Mouse (Mus musculus) midbrain, embryonic 16.5 days (tissue): ENCODE measurements around the gene Src. TPM values are rescaled to one million over a fixed set of nuclear protein-coding genes. Genes with fewer than 3 reads are reported as not detected.

Source experiments
- ATAC-seq: fragments of 200-750 bp; cut with Nextera tagmentation; 2 replicates; pipeline ENCODE4 v1.8.0; 2017; ENCODE audit warnings: moderate TSS enrichment
- H3K27ac ChIP-seq: fragments of 300-500 bp; sonication (generic); 2 replicates; pipeline ENCODE4 v1.5.1; 2014; ENCODE audit warnings: mild to moderate bottlenecking, low read length, mixed read lengths
- H3K27me3 ChIP-seq: fragments of 300-500 bp; sonication (generic); 2 replicates; pipeline ENCODE4 v1.6.1; 2014; ENCODE audit warnings: low read depth, low read length, mixed read lengths; ENCODE audit not compliant: control insufficient read depth, insufficient read depth
- H3K36me3 ChIP-seq: fragments of 300-500 bp; sonication (generic); 2 replicates; pipeline ENCODE4 v1.6.1; 2014; ENCODE audit warnings: mild to moderate bottlenecking, low read length, moderate library complexity, mixed read lengths; ENCODE audit not compliant: control insufficient read depth, insufficient read depth
- H3K4me1 ChIP-seq: fragments of 300-500 bp; sonication (generic); 2 replicates; pipeline ENCODE4 v1.6.1; 2014; ENCODE audit warnings: mild to moderate bottlenecking, low read length, mixed read lengths; ENCODE audit not compliant: control insufficient read depth, insufficient read depth
- H3K4me2 ChIP-seq: fragments of 300-500 bp; sonication (generic); 2 replicates; pipeline ENCODE4 v1.6.1; 2014; ENCODE audit warnings: mild to moderate bottlenecking, low read length, mixed read lengths
- H3K4me3 ChIP-seq: fragments of 300-500 bp; sonication (generic); 2 replicates; pipeline ENCODE4 v1.5.1; 2014; ENCODE audit warnings: low read depth, mild to moderate bottlenecking, low read length, moderate library complexity, mixed read lengths
- H3K9ac ChIP-seq: fragments of 300-500 bp; sonication (generic); 2 replicates; pipeline ENCODE4 v1.6.1; 2014; ENCODE audit warnings: low read depth, low read length, mixed read lengths
- H3K9me3 ChIP-seq: fragments of 300-500 bp; sonication (generic); replicated peaks from 2 replicates; pipeline ENCODE4 v1.6.1; 2014; ENCODE audit warnings: mild to moderate bottlenecking, low read length, mixed read lengths; ENCODE audit not compliant: control insufficient read depth, poor library complexity, severe bottlenecking
- WGBS: fragments of 180-500 bp; shearing (Covaris S2); extraction: QIAGEN DNeasy Blood & Tissue Kit; methylation state at CpG from one replicate; pipeline ENCODE4 v1.1.7; 2014; 5-methylcytosine and 5-hydroxymethylcytosine counted together
- polyA plus RNA-seq: library from polyadenylated mRNA; unstranded; fragments of >200 nt; fragmentation: Nextera tagmentation; extraction: Ambion mirVana; gene quantifications from 2 replicates; pipeline ENCODE4 v1.2.1, GENCODE M21; 2015

Gene Src
- polyA plus RNA-seq, 1 experiment from 2014 or later: 32.5 TPM

DNA sequence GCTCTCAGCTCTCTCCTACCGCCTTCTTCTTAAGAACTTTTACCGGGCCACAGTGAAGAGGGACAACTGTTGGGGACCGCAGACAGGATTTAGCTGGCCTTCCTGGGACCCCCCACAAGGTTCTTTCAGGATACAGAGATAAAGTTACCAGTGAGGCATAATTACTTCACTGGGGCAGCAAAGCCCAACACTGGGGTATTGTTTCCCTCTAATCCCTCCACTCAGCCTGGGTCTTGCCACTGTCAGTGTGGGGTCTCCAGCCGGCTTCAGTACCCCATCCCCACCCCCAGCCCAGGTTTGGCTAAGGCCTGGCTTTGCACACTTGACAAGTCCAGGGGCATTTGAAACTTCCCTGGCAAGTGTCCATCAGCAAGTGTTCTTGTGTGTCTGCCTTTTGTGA lies 96.1 kb downstream of the Src start:
- Histone ChIP-seq H3K36me3 (no peaks in the 10 kb centered on the region), H3K27me3 (no peaks in the 10 kb centered on the region), H3K4me3 (no peak overlapping the region), H3K4me1 (peaks cover 23% of the 10 kb centered on the region), H3K4me2 (no peak overlapping the region), H3K9ac (no peak overlapping the region; the same call in 1 of the 2 replicates), H3K9me3 (no peaks in the 10 kb centered on the region), H3K27ac (no peak overlapping the region; the same call in 1 of the 2 replicates)
- WGBS: 4% methylated on average over 4 of the region's 4 CpGs
- no peak for ATAC-seq

DNA sequence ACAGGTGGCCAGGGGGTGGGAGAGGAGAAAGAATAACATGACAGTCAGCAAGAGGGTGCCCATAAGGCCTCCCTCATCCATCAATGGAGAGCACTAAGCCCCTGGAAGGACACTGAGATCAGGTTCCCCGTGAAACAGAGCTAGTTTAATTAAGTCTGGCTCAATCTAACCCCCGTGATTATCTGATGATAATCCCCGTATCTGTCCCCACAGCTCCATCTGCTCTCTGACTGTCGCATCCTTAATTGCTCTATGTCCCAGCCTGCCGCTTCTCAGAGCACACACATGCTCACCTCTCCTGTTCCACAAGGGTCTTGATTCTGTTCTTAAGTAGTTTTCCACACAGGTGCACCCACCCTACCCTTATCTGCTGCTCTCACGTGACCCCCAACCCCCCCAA lies 99.3 kb downstream of the Src start:
- 31% methylated on average over 6 of the region's 6 CpGs for WGBS
- Histone ChIP-seq H3K4me1 (peaks cover 40% of the 10 kb centered on the region), H3K27me3 (no peaks in the 10 kb centered on the region), H3K9me3 (no peaks in the 10 kb centered on the region), H3K9ac (no peak overlapping the region), H3K36me3 (no peaks in the 10 kb centered on the region), H3K27ac (no peak overlapping the region), H3K4me2 (no peak overlapping the region), H3K4me3 (no peak overlapping the region)
- ATAC-seq: no peak

DNA sequence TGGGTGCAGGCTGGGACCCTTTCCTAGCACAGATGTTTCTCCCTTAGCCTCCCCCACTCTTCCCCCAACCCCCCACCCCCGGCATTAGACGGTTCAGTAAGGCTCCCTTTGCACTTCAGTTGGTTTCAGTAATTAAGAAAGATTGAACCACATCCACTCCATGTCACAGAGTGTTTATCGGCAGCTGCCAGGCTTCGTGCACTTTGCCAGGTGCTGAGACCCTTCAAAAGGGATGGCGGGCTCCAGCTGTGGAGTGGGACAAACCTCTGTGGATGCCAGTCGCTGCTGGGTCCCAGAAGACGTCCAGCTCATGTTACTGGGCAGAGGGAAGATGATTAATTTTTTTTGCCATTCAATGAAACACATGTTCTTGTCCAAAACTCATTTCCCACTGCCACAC lies 100.2 kb downstream of the Src start:
- H3K9ac ChIP-seq: no peak overlapping the region
- no peaks in the 10 kb centered on the region for H3K27me3 ChIP-seq
- no peak overlapping the region for H3K4me3 ChIP-seq
- H3K9me3 ChIP-seq: no peaks in the 10 kb centered on the region
- no peak overlapping the region for H3K27ac ChIP-seq
- H3K4me2 ChIP-seq: no peak overlapping the region
- ATAC-seq: no peak
- H3K36me3 ChIP-seq: no peaks in the 10 kb centered on the region
- WGBS: 27% methylated on average over 7 of the region's 7 CpGs
- peaks cover 41% of the 10 kb centered on the region for H3K4me1 ChIP-seq

DNA sequence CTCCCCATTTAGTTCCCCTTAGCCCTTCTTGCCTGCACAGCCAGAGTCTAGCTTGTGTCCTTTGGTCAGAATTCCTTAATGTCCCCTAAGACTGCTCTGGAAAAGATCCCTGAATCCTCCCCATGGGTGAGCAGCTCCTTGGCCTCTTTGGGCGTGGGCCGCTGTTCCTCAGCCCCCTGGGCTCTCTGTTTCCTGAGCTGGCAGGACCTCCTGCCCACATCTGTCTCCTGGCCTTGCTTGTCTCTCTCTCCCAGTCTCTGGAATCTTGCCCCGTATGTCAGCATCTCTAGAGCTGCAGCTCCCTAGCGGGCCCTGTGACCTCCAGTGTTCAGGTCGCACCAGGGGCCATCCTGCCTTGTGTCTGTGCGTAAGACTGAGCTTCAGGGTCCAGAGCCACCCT lies 101.2 kb downstream of the Src start:
- Histone ChIP-seq H3K27me3 (no peaks in the 10 kb centered on the region), H3K4me3 (no peak overlapping the region), H3K4me1 (peaks cover 37% of the 10 kb centered on the region), H3K9me3 (no peaks in the 10 kb centered on the region), H3K9ac (no peak overlapping the region), H3K36me3 (no peaks in the 10 kb centered on the region), H3K4me2 (no peak overlapping the region), H3K27ac (peak overlapping the region; percentile 90)
- 62% methylated on average over 6 of the region's 6 CpGs for WGBS
- no peak for ATAC-seq

DNA sequence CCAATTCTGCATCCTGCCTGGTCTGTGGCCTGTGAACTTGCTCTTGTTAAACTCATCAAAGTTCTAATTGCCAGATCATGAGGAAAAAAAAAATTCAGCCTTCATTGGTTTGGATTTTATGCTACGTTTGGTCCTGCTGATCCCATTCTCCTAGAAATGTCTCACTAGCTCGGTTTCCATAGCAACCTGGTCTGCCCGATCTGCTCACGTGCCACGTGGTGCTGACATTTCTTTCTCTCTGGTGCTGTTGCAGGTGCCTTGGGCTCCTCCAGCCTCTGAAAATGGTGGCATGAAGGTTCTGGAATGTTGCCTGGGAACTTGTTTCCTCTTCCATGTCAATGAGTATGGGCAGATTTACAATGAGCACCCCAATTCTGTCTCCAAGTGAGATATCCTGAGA lies 102.3 kb downstream of the Src start:
- WGBS: 7% methylated on average over 5 of the region's 5 CpGs
- no peaks in the 10 kb centered on the region for H3K9me3 ChIP-seq
- H3K4me3 ChIP-seq: no peak overlapping the region
- H3K36me3 ChIP-seq: no peaks in the 10 kb centered on the region
- H3K9ac ChIP-seq: peak overlapping the region; percentile 33; the same call in 1 of the 2 replicates
- peak; percentile 79; the same call in 1 of the 2 replicates for ATAC-seq
- peak overlapping the region; percentile 23 for H3K4me2 ChIP-seq
- H3K27ac ChIP-seq: peak overlapping the region; percentile 90
- H3K4me1 ChIP-seq: peaks cover 39% of the 10 kb centered on the region
- H3K27me3 ChIP-seq: no peaks in the 10 kb centered on the region

Other genes with a start within 250 kb of the Src start
- gene Rbl1, start 213.9 kb upstream of the Src start, polyA plus RNA-seq: 4.2 and 5.3 TPM in 2 replicates
- 207 and 225 TPM in 2 replicates for gene Rpn2, start 139.4 kb upstream of the Src start, polyA plus RNA-seq
- gene Mroh8, start 138.9 kb upstream of the Src start, polyA plus RNA-seq: 0.54 and 0.63 TPM in 2 replicates
- 2.6 and 2.7 TPM in 2 replicates for gene Ghrh, start 70.9 kb upstream of the Src start, polyA plus RNA-seq
- gene Manbal, start 50.9 kb upstream of the Src start, polyA plus RNA-seq: 94.6 and 111 TPM in 2 replicates
- 9,243 and 10,143 TPM in 2 replicates for gene Nnat, start 141.6 kb downstream of the Src start, polyA plus RNA-seq
- 357 and 363 TPM in 2 replicates for gene Blcap, start 152.8 kb downstream of the Src start, polyA plus RNA-seq